Mouse (Mus musculus): ENCODE measurements around the gene Rassf8. TPM values are rescaled to one million over a fixed set of nuclear protein-coding genes. Genes with fewer than 3 reads are reported as not detected.

Rassf8 gene
- 30.7 TPM for polyA plus RNA-seq (2014; fragmentation: Illumina TruSeq; extraction: RNeasy Lipid Tissue Mini Kit (QIAGEN cat#74804); ENCODE audit: low read depth, low replicate concordance)

DNA sequence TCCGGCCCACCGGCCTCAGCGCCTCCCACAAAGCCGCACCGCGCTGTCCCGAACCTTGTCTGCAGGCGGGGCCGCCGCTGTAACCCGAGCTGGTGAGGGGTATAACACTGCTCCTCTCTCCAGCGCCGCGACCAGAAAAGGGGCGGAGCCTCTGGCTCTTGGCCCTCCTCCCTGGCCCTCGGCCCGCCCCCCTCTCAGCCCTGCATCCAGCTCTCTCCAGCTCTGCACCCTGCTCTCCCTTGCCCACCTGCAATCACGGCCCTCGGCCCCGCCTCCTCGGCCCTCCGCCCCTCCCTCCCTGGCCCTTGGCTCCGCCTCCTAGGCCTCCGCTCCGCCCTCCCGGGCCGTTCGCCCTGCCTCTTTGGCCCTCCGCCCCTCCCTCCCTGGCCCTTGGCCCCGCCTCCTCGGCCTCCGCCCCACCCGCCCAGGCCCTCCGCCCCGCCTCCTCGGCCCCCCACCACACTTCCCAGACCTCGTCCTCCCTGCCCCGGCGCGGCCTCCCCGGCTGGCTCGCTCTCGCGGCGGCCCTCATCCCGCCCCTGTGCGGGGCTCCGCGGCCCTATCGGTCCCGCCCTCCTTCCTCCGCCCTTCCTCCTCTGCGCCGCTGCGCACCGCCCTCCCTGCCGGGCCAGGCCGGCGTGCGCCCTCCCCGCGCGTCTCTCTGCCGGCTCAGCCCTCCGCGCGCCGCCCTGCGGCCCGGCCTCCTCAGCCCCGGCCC lies at the start of gene Rassf8:
Gene Rassf8, plus strand, starts transcription at position 617 of the 718 bp plus-strand sequence.

DNA sequence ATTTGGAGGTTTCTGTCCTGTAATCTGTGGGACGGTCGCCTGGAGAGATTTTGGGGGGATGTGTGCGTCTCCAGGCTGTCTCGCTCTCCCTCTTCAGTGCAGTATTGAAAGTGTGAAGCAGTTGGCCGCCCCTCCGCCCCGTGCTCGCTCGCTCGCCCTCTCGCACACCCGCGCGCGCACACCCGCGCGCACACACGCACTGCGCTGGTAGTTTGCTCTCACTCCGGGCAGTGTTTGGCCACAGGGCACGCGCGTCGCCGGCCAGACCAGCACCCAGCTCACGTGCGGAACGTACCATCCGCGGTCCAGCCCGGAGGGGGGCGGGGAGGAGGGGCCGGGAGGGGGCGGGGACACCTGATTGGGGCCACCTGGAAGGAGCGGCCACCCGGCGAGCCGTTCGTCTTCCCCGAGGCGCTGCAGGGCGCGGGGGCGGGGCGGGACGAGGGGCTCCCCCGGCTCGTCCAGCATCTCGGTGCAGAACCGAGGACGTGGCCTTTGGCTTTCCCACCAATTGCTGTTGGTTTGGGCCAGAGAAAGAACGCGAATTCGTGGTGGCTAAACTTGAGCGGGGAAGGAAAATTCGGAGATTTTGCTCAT lies 118.8 kb downstream of the Rassf8 start, which contains the start of gene Bhlhe41:
Gene Bhlhe41, minus strand, starts transcription at position 270 of the 597 bp plus-strand sequence.

Other genes starting within 250 kb of the Rassf8 start
- gene Lmntd1, start 132.4 kb upstream of the Rassf8 start, polyA plus RNA-seq (2014; fragmentation: Illumina TruSeq; extraction: RNeasy Lipid Tissue Mini Kit (QIAGEN cat#74804); ENCODE audit: low read depth, low replicate concordance) = not detected
- not detected for gene Tuba3b, start 131.0 kb upstream of the Rassf8 start, polyA plus RNA-seq (2014; fragmentation: Illumina TruSeq; extraction: RNeasy Lipid Tissue Mini Kit (QIAGEN cat#74804); ENCODE audit: low read depth, low replicate concordance)
- 1.6 TPM for gene Bhlhe41, start 118.8 kb downstream of the Rassf8 start, polyA plus RNA-seq (2014; fragmentation: Illumina TruSeq; extraction: RNeasy Lipid Tissue Mini Kit (QIAGEN cat#74804); ENCODE audit: low read depth, low replicate concordance)
- gene Sspn, start 184.9 kb downstream of the Rassf8 start, polyA plus RNA-seq (2014; fragmentation: Illumina TruSeq; extraction: RNeasy Lipid Tissue Mini Kit (QIAGEN cat#74804); ENCODE audit: low read depth, low replicate concordance) = 5.4 TPM

Data from kidney, adult 10 weeks (tissue).